ENCODE assay signal across 8 mouse cellular contexts in genomic region chr3:122043799-122044547, GRCm38 (mm10). TPM values are rescaled to one million over a fixed set of nuclear protein-coding genes. Genes with fewer than 3 reads are reported as not detected.
A peak's percentile ranks its signal among the peaks of the same experiment; 100 is the strongest.
DNase-seq lines count a peak whose midpoint lies in the region; ATAC-seq and TF ChIP-seq lines count a peak whose summit lies in the region.

Abca4 (plus strand) TSS chr3:122044443.

- H3K27me3 ChIP-seq in lung, postnatal 0 days (replicated peaks; ENCODE audit: insufficient read depth, low read length): 0 out of 2 replicates have a peak, but pooled peaks cover 6% of the 10 kb centered on the region
- H3K27me3 ChIP-seq in forebrain, embryonic 14.5 days (replicated peaks; ENCODE audit: control insufficient read depth, insufficient read depth, low read length): peaks cover 38% of the 10 kb centered on the region
- H3K27me3 ChIP-seq in limb, embryonic 14.5 days (ENCODE audit: control insufficient read depth, insufficient read depth, low read length): no peaks in the 10 kb centered on the region

- no peak for TF ChIP-seq CTCF in lung, postnatal 0 days (IDR thresholded peaks at IDR 0.05)

- no peak for DNase-seq in lung, postnatal 0 days (ENCODE audit: low spot score)
- DNase-seq in lung, adult 18-20 months: no peak
- peak; percentile 74 for DNase-seq in forebrain, embryonic 14.5 days (ENCODE audit: low spot score)
- DNase-seq in limb, embryonic 14.5 days (ENCODE audit: low spot score): no peak
- peak; percentile 78 for DNase-seq in retina, postnatal 1 day
- no peak for DNase-seq in layer of hippocampus, postnatal 36 days
- no peak for DNase-seq in left cerebral cortex, adult 11 months (ENCODE audit: low spot score)
- no peak for DNase-seq in frontal cortex, postnatal 10 days (ENCODE audit: low spot score in 2 of 2)

- no peaks in the 10 kb centered on the region for H3K36me3 ChIP-seq in lung, postnatal 0 days (ENCODE audit: insufficient read depth, low read length)
- H3K36me3 ChIP-seq in forebrain, embryonic 14.5 days (ENCODE audit: control insufficient read depth, insufficient read depth, low read length): no peaks in the 10 kb centered on the region
- H3K36me3 ChIP-seq in limb, embryonic 14.5 days (ENCODE audit: control insufficient read depth, insufficient read depth, low read length): no peaks in the 10 kb centered on the region

- no peak within 1 kb of the TSS for H3K9ac ChIP-seq in lung, postnatal 0 days (replicated peaks; ENCODE audit: low read depth)
- H3K9ac ChIP-seq in forebrain, embryonic 14.5 days (ENCODE audit: low read length): peak within 1 kb of the TSS; percentile 22
- peak within 1 kb of the TSS; percentile 18; the same call in 1 of the 2 replicates for H3K9ac ChIP-seq in limb, embryonic 14.5 days (ENCODE audit: low read depth, low read length, severe bottlenecking)

- no peak for TF ChIP-seq POLR2A in limb, embryonic 14.5 days (IDR thresholded peaks at IDR 0.05; ENCODE audit: borderline replicate concordance, extremely low read depth, insufficient read depth, insufficient read length)

- WGBS in lung, postnatal 0 days: 46% methylated on average over 26 of the region's 26 CpGs
- WGBS in forebrain, embryonic 14.5 days: under 1% methylated on average over 26 of the region's 26 CpGs
- WGBS in limb, embryonic 14.5 days: 15% methylated on average over 26 of the region's 26 CpGs

- no peak for TF ChIP-seq EP300 in lung, postnatal 0 days (IDR thresholded peaks at IDR 0.05)

- no peak within 1 kb of the TSS for H3K4me3 ChIP-seq in lung, postnatal 0 days (ENCODE audit: low read depth, low read length)
- H3K4me3 ChIP-seq in forebrain, embryonic 14.5 days (ENCODE audit: low read depth, low read length): peak within 1 kb of the TSS; percentile 13; the same call in 1 of the 2 replicates
- H3K4me3 ChIP-seq in limb, embryonic 14.5 days (replicated peaks; ENCODE audit: low read length): no peak within 1 kb of the TSS; the same call in 1 of the 2 replicates

- ATAC-seq in lung, postnatal 0 days: no peak
- 0 out of 2 replicates have a peak, but pooled peaks have one; percentile 2 for ATAC-seq in forebrain, embryonic 14.5 days
- ATAC-seq in limb, embryonic 14.5 days (ENCODE audit: low FRiP score, low read depth): no peak

- no peaks in the 10 kb centered on the region for H3K9me3 ChIP-seq in lung, postnatal 0 days (ENCODE audit: low read length)
- H3K9me3 ChIP-seq in forebrain, embryonic 14.5 days (replicated peaks; ENCODE audit: control insufficient read depth, low read length): no peaks in the 10 kb centered on the region
- H3K9me3 ChIP-seq in limb, embryonic 14.5 days (ENCODE audit: control insufficient read depth, low read length): no peaks in the 10 kb centered on the region

- peaks cover 13% of the 10 kb centered on the region; the same call in 1 of the 2 replicates for H3K4me1 ChIP-seq in lung, postnatal 0 days (ENCODE audit: insufficient read depth, low read depth, low read length)
- peaks cover 43% of the 10 kb centered on the region for H3K4me1 ChIP-seq in forebrain, embryonic 14.5 days (ENCODE audit: control insufficient read depth, insufficient read depth, low read length)
- peaks cover 48% of the 10 kb centered on the region for H3K4me1 ChIP-seq in limb, embryonic 14.5 days (ENCODE audit: control insufficient read depth, insufficient read depth, low read length)

- 0 out of 2 replicates have a peak within 1 kb of the TSS, but pooled peaks have one; percentile 17 for H3K4me2 ChIP-seq in lung, postnatal 0 days (replicated peaks; ENCODE audit: low read depth, low read length)
- H3K4me2 ChIP-seq in forebrain, embryonic 14.5 days (ENCODE audit: low read length): peak within 1 kb of the TSS; percentile 48
- H3K4me2 ChIP-seq in limb, embryonic 14.5 days (replicated peaks; ENCODE audit: low read depth, low read length, severe bottlenecking): peak within 1 kb of the TSS; percentile 16

- H3K27ac ChIP-seq in lung, postnatal 0 days (ENCODE audit: low read length): no peak within 1 kb of the TSS
- no peak within 1 kb of the TSS for H3K27ac ChIP-seq in forebrain, embryonic 14.5 days (ENCODE audit: low read depth, low read length)
- H3K27ac ChIP-seq in limb, embryonic 14.5 days (replicated peaks; ENCODE audit: low read depth, low read length): no peak within 1 kb of the TSS

RNA-seq across cellular contexts. Expression of gene Abca4, which starts in this region (rescaled TPM):
- polyA plus RNA-seq in lung, postnatal 0 days (2015; fragmentation: Nextera tagmentation; extraction: Ambion mirVana): 2.3 and 2.5 TPM in 2 replicates
- 0.48 and 1.4 TPM in 2 replicates for polyA plus RNA-seq in forebrain, embryonic 14.5 days (2014; fragmentation: Nextera tagmentation; extraction: Ambion mirVana)
- 2.2 and 2.6 TPM in 2 replicates for polyA plus RNA-seq in limb, embryonic 14.5 days (2012; rRNA removed)
- 1.0 and 1.5 TPM in 2 replicates for polyA plus RNA-seq in limb, embryonic 14.5 days (2014; fragmentation: Nextera tagmentation; extraction: Ambion mirVana)
- 1 to 10 TPM; 1.4 to 2.2 TPM for total RNA-seq in layer of hippocampus, postnatal 36 days (2021)

Comparison
In these comparisons a context has a peak if more than half of its experiments do, and no peak if none do; other contexts are left out.
1. DNase-seq: peak in forebrain, embryonic 14.5 days (single experiment) and retina, postnatal 1 day (single experiment); none in lung, postnatal 0 days (single experiment), lung, adult 18-20 months (0 of 2), limb, embryonic 14.5 days (single experiment), layer of hippocampus, postnatal 36 days (0 of 2), left cerebral cortex, adult 11 months (single experiment) and frontal cortex, postnatal 10 days (0 of 2).
2. Peak in every context shown above with its lines, with median percentiles within 50 percentile points of each other: H3K4me2 ChIP-seq.